Mouse (Mus musculus): ENCODE measurements around the gene Fastk.
"Not testable (repeated sequence)": the region's sequence is repeated elsewhere in the genome, so short reads cannot be mapped to it uniquely, and the experiment has no call there.

The Fastk gene

DNA sequence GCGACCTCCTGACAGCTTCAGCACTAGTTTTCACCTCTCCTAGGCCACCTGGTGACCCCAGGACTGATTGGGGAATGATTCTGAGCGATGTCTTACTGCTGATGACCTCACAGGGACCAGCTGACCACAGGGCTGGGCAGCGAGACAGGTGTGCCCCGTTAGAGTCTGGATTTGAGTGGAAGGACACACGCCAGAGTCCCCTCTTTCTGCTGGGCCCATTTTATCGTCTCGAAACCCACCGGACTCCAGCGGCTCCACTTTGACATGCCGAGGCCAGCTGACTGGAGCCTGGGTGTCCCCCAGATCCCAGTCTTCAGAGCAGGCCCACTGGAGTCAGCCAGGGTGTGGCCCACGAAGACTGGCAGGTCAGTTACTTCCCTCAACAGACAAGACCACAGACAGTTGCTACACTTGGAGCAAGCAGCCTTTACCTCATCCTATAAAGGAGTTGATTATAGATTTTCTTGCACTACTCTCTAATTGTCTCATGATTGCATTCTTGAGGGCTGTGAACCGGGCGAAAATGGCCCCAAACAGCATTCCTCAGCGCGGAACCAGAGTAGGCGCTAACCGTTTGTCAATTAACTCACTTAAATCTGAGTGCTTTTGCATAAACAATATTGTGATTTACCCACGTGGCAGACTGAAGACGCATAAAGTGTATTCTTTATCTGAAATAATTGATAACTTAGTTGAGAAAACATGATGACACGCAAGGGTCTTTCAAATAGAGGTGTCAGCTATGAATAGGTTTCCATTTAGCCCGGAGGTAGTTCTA is 20.9 kb downstream of the Fastk start:
- DNase-seq (ENCODE audit: low read depth in 1 of 2, low spot score in 2 of 2): peak in 1 of 2 experiments; percentile 43

DNA sequence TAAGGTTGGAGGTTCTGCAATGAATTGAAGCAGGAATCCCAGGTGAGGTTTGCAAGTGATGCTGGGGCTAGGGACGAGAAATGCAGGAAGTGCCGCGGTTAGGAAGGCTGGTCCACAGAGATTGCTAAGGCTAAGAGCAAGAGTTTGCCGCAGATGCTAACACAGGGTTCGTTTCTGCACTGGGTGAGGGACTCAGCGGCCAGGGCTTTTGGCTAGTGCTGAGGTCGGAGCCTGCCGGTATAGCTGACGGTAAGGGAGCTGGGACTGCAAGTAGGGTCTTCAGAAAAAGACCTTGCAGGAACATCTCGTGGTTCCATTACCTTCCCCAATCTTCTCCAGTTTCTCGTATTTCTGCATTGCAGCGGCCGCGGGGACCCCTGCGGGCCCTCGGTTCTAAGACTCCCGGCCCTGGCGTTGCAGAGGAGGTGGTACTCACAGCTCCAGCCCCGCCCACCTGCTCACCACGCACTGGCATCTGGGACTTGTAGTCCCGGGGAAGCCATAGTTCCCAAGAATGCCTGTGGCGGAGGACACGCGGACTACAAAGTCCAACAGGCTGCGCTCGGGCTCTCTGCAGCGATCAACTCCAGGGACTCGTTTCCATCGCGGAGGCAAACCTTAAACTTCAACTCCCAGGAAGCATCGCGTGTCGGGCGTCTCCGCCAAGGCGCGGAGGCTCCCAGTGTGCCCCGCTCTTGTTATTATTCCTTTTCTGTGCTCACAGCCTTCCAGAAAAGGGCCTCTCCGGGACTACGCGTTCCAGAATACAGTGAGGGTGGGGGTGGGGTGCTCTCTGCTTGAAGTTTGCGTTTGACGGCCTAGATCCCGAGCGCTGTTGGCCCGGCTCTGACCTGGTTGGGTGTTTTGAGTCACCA is 21.7 kb downstream of the Fastk start, which contains the start of the genes Cdk5 and Slc4a2:
TSS of gene Cdk5 (minus strand) at position 402 of the 875 bp plus-strand sequence.
TSS of gene Slc4a2 (plus strand) at position 709 of the 875 bp plus-strand sequence.
- peak; percentile 90 to 94 for DNase-seq (ENCODE audit: low read depth in 1 of 2, low spot score in 2 of 2)

DNA sequence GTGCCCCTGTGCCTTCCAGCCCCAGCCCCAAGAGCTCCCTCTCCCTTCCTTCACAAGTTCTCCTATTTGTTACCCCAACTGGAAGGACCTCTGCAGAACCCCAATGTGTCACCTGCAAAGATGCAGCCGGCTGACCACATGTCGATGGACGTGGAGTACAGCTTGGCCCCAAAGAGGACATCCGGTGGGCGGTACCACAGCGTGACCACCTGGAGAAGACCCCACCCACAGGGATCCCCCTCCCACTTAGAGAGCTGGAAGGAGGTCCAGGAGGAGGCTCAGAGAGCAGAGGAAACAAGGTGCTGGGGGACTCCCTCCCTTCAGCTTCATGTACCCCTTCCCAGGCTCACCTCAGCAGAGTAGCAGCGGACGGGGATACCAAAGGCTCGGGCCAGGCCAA is 24.7 kb downstream of the Fastk start:
- no peak for DNase-seq (ENCODE audit: low read depth in 1 of 2, low spot score in 2 of 2)

DNA sequence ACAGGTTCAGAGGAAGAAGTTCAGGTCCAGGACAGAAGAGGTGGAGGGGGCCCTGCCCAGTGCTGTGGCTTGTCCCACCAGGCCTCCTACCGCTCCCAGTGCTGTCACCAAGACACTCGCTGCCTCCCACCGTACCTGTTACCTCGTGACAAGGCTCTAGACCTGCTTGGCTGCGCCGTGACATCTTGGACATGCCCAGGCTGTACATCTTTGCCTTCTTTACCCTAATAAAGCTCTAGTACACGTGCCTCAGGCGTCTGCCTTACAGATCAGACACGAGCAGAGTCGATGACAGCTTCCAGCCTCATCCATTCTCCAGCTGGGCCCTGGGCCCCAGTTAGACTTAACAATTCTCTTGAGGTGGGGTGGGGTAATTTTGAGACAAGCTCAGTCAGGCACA is 27.5 kb downstream of the Fastk start:
- no peak for DNase-seq (ENCODE audit: low read depth in 1 of 2, low spot score in 2 of 2)

DNA sequence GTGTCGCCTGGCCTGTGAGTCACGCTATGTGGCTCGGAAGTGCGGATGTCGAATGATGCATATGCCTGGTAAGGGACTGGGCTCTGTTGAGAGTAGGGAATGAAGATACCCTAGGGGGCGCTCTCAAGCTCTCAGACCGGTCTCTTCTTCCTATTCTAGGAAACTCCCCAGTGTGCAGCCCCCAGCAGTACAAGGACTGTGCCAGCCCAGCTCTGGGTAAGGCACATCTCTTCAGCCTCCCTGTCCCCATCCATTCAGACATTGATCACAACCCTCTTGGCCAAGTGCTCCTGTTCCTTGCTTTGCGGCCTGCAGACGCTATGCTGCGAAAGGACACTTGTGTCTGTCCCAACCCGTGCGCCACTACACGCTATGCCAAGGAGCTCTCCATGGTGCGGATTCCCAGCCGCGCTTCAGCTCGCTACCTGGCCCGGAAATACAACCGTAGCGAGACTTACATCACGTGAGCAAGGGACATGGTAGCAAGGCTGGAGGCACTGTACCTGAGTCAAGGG is 28.8 kb downstream of the Fastk start:
- DNase-seq (ENCODE audit: low read depth in 1 of 2, low spot score in 2 of 2): peak in 1 of 2 experiments; percentile 46

DNA sequence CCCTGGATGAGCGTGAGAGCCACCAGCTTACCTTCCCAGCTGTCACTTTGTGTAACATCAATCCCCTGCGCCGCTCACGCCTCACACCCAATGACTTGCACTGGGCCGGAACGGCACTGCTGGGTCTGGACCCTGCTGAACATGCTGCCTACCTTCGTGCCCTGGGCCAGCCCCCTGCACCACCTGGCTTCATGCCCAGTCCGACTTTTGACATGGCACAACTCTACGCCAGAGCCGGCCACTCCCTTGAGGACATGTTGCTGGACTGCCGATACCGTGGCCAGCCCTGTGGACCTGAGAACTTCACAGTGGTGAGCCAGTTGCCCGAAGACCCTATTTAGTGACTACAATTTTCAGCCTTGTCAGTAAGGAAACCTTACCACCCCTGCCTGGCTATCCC is 31.1 kb downstream of the Fastk start:
- no peak for DNase-seq (ENCODE audit: low read depth in 1 of 2, low spot score in 2 of 2)

DNA sequence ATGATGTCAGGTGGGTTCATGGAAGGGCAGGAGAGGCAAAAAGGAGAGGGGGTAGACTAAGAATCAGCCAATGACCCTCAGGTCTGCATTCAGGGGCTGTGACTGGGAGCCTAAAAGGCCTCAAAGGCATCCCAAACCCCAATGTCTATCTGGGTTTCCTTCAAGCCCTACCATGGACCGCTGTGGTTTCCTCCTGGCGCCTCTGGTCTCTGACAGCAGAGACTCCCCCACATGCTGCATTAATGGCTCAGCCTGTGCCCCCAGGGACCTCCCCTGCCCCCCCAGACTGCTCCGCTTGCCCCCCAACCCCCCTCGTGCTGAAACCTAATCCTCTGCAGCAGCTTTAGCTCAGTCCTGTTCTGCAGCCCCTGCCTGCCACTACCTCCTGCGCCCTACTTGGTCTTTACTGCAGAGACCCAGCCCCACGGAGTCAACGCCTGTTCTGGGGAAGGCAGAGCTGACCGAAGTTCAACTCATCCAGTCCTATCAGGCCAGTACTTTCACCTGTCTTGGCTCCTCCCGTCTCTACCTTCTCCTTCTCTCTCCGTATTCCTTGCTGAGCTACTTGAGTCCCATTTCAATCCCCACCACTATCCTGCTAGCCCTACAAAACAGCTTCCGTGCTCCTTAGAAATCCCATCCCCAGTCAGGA is 31.9 kb downstream of the Fastk start, which contains the start of gene Asic3:
TSS of gene Asic3 (plus strand) at position 351 of the 652 bp plus-strand sequence.
- DNase-seq (ENCODE audit: low read depth in 1 of 2, low spot score in 2 of 2): no peak

DNA sequence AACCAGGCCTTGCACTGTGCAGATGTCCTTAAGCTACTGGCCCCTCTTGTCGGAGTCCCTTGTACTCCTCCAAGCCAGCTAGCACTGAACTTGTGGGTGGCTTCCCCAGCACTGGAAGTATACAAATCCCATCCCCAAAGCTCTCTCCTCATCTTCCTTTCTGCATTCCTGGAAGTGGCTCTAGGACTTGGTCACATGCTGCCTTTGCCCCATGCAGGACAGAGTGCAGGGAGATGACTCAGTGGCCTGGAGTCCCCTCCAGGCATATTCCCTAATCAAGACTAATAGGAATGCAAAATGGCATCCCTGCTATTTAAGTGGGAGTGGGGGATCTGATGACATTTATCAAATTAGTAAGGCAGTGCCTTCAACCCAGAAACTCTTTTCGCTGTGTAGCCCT is 33.0 kb downstream of the Fastk start:
- DNase-seq (ENCODE audit: low read depth in 1 of 2, low spot score in 2 of 2): no peak

DNA sequence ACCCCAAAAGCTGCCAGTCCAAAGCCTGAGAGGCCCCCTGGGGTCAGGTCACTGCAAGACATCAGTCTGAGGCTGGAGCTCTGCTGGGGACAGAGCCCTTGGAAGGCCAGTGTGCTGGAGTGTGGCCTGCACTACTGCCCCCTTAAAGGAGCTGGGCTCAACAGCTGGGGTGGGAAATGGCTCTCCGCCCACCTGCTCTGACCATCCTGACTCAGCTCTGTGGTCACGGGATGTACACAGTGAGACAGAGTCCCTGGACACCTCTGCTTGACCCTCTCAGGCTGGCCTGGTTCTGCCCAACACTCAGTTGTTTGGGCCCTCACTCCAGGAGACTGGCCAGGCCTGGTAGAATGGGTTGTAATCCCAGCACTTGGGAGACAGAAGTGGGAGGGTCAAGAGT is 35.6 kb downstream of the Fastk start:
- no peak for DNase-seq (ENCODE audit: low read depth in 1 of 2, low spot score in 2 of 2)

DNA sequence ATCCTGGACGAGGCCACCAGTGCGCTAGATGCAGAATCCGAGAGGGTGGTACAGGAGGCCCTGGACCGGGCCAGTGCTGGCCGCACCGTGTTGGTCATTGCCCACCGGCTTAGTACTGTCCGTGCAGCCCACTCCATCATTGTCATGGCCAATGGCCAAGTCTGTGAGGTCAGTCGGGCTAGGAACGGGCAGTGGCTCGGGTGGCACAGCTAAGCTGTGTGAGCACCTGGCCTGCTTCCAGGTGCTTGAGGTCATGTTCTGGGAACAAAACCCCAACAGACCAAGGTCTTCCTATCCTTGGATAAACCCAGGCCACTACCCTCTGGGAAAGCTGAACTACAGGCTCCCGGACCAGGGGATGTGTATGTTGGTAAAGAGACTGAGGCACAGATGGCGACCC is 36.4 kb downstream of the Fastk start:
- no peak for DNase-seq (ENCODE audit: low read depth in 1 of 2, low spot score in 2 of 2)

DNA sequence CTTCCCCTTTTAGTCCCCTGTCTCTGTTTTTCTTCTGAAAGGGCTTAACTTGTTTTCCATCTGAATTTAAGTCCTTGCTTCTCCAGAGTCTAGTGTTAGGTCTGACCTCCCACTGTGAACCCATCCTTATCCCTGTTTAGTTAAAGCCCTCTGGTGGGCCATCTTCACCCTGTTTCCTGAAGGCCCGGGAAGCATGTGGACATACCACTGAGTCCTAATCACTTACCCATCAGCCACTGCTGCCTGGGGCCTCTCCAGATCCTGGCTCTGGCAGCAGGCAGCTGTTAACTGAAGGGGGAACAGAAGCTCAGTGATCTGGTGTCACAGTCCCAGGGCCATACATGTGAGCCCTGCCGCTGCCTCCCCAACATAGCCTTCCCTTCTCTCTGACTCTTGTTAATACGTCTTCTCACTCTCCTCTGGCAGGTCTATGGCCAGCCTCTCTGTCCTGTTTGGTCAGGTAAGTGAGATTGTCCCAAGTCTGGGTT is 39.7 kb downstream of the Fastk start:
- no peak for DNase-seq (ENCODE audit: low read depth in 1 of 2, low spot score in 2 of 2)

DNA sequence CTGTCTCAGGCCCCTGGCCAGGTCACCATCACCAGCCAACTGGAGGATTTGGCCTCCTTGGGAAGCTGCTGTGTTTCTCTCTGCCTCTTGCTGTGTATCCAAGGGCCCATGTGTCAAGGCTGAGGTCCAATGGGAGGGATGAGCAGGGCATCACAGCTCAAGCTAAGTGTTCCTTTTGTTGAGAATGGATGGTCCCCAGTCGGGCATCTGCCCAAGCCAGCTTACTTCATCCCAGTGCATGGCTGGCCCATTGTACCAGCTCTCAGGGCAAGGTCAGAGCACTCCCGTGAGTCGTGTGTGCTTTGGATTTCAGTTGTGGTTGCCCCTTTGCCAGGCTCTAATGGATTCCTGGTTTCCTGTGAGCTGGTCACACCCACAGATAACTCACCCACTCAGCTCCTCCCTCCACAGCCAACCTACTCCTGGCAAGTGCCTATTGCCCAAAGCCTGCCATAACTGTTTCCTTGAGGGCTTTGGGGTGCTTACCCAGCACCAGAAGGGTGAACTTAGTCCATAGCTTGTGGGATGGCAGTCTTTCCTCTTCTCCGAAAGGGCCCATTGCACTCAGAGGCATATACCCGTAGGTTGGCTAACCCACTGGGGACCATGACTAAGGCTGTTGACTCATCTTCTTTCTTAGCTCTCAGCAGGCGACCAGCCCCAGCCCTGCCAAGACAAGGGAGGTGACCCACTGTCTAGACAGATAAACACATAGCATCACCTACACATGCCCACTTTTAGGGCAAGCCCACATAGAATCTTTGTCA is 40.3 kb downstream of the Fastk start:
- DNase-seq (ENCODE audit: low read depth in 1 of 2, low spot score in 2 of 2): no peak

DNA sequence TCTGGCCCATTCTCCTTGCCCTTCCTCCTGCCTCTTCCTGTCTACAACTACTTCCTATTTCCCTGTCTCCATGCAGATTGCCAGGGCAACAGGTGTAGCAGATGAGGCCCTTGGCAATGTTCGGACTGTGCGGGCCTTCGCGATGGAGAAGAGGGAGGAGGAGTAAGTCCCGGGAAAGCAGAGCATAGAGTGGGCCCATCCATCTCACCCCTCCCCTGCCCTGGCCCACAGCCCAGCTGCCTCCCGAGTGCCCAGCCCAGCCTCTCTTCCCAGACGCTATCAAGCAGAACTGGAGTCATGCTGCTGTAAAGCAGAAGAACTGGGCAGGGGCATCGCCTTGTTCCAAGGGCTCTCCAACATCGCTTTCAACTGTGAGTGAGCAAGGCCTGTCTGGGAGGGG is 43.1 kb downstream of the Fastk start:
- no peak for DNase-seq (ENCODE audit: low read depth in 1 of 2, low spot score in 2 of 2)

DNA sequence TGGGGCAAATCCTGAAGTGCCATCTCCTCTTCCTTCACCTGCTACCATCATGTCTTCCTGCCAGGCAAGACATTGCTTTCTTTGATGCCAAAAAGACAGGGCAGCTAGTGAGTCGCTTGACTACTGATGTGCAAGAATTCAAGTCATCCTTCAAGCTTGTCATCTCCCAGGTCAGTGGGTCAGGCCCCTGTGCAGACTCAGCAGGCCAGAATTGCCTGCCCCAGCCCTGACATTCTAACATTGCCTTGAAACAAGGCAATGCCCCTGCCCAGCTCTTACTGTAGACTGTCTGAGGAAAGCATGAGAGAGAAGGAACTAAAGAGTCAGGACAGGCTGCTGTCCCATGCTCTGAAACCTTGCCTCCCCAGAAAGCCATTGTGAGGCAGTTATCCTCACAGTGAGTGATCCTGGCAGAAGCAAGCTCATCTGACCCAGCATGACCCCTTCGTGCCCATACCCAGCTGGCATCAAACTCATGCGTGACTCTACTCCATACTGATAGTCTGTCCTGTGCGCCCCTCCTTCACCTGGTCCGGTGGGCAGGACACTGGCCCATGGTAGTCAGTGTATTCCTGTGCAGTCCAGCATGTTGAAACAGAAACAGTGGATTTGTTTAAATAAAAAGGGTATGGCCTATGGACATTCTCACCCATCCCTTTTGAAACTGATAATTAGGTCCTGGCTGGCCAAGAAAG is 44.0 kb downstream of the Fastk start:
- DNase-seq (ENCODE audit: low read depth in 1 of 2, low spot score in 2 of 2): no peak

DNA sequence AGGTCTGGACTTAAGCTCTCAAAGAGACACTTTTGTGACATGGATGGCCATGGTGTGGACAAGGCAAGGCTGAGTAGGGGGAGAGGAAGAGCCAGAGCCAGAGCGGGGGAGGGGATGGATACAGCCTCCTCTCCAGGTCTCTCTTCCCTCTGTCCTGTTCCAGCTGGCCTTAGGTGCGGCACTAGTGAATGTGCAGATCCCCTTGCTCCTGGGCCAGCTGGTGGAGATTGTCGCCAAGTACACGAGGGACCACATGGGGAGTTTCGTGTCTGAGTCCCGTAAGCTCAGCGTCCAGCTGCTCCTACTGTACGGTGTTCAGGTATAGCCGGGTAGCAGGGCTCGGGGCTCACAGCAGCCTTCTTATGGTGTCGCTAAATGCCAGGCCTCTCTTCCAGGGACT is 44.7 kb downstream of the Fastk start:
- DNase-seq (ENCODE audit: low read depth in 1 of 2, low spot score in 2 of 2): no peak

DNA sequence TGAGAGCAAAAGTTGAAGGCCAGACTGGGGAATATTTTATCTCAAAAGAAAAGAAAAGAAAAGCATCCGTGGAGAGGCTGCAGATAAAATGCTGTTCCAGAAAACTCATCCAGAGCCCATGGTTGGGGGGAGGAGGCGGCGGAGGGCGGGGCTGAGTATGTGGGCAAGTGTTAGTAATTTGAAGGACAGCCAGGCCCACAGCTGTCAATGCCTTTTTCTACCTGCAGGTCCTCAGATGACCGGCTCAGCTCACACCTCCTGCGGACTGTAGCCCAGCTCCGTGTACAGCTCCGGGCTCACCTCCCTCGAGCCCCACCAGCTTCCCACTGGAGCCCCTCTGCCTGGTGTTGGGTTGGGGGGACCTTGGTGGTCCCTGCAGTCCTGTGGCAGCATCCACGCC is 45.4 kb downstream of the Fastk start:
- no peak for DNase-seq (ENCODE audit: low read depth in 1 of 2, low spot score in 2 of 2)

DNA sequence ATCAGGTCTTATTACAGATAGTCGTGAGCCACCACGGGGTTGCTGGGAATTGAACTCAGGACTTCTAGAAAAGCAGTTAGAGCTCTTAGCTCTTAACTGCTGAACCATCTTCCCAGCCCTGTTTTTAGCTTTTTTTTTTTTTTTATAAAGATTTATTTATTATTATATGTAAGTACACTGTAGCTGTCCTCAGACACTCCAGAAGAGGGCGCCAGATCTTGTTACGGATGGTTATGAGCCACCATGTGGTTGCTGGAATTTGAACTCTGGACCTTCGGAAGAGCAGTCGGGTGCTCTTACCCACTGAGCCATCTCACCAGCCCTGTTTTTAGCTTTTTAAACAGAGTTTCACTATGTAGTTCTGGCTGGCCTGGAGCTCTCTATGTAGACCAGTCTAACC is 48.8 kb downstream of the Fastk start:
- DNase-seq (ENCODE audit: low read depth in 1 of 2, low spot score in 2 of 2): not testable (repeated sequence)

DNA sequence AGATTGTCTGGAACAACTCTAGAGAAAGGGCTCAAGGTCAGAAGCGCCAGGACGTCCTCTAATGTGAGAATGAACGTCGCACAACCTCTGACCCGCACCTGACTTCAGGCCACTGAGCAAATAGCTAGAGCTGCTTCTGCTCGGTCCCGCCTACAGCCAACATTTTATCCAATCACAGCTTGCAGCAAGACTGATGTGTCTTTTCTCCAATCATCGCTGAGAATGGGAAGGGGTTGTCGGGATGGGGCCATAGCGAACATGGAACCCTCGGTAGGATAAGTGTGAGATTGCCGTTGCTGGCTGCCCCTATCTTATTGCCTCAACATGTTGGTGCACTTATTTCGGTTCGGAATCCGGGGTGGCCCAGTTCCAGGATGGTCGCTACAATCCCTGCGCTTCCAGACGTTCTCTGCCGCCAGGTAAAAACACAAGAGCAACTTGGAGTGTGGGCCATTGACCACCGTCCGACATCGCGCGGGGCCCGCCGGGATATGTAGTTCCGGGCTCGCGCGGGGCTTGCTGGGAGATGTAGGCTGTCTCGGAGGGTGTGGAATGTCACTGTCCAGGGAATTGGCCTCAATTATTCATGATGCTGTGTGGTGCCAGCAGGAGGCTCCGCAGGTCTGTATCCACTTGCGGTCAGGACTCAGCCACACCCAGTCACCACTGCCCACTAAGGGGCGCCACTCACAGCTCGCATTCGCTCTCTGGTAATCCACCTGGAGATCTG is 50.8 kb downstream of the Fastk start:
- peak; percentile 83 to 85 for DNase-seq (ENCODE audit: low read depth in 1 of 2, low spot score in 2 of 2)

DNA sequence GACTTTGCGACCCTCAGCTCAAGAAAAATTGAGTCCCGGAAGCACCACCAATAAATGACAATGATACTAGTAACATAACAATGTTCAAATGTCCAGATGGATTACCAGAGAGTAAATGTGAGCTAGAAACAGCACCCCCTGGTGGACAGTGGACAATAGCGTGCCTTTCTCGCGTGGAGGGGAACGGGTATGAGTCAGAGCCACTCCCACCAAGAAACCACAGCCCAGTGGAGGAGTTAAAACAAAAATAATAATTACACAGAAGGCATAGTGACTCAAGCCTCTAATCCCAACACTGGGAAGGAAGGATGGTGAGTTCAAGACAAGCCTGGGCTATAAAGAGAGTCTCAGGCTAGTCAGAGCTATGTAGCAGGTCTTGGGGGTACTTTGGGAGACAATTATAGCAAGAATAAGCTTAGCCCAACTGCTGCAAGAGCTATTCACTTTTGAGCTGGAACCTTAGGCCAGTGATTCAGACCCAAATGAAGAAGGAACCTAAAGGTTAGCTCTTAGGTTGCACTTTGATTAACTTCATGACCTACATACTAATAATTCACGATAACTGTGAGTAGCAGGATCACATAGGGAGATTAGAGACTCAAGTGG is 51.6 kb downstream of the Fastk start, which contains the start of gene Abcb8:
TSS of gene Abcb8 (plus strand) at position 272 of the 606 bp plus-strand sequence.
- DNase-seq (ENCODE audit: low read depth in 1 of 2, low spot score in 2 of 2): peak; percentile 80
